Mouse (Mus musculus) hindbrain, embryonic 12.5 days (tissue): ENCODE measurements around the gene Pard6a. TPM values are rescaled to one million over a fixed set of nuclear protein-coding genes. Genes with fewer than 3 reads are reported as not detected.

ENCODE experiments used
- ATAC-seq: fragments of 200-750 bp; cut with Nextera tagmentation; 2 replicates; pipeline ENCODE4 v1.8.0; 2017; ENCODE audit warnings: moderate TSS enrichment; ENCODE audit not compliant: low FRiP score
- H3K27ac ChIP-seq: fragments of 300-500 bp; sonication (generic); 2 replicates; pipeline ENCODE4 v1.5.1; 2016; ENCODE audit warnings: mild to moderate bottlenecking
- H3K27me3 ChIP-seq: fragments of 300-500 bp; sonication (generic); 2 replicates; pipeline ENCODE4 v1.6.1; 2016; ENCODE audit warnings: mild to moderate bottlenecking
- H3K36me3 ChIP-seq: fragments of 300-500 bp; sonication (generic); 2 replicates; pipeline ENCODE4 v1.6.1; 2016; ENCODE audit warnings: mild to moderate bottlenecking
- H3K4me1 ChIP-seq: fragments of 300-500 bp; sonication (generic); 2 replicates; pipeline ENCODE4 v1.6.1; 2016
- H3K4me2 ChIP-seq: fragments of 300-500 bp; sonication (generic); replicated peaks from 2 replicates; pipeline ENCODE4 v1.6.1; 2016; ENCODE audit warnings: mild to moderate bottlenecking
- H3K4me3 ChIP-seq: fragments of 300-500 bp; sonication (generic); 2 replicates; pipeline ENCODE4 v1.5.1; 2016; ENCODE audit warnings: mild to moderate bottlenecking
- H3K9ac ChIP-seq: fragments of 300-500 bp; sonication (generic); 2 replicates; pipeline ENCODE4 v1.6.1; 2016; ENCODE audit warnings: mild to moderate bottlenecking, moderate library complexity
- H3K9me3 ChIP-seq: fragments of 300-500 bp; sonication (generic); replicated peaks from 2 replicates; pipeline ENCODE4 v1.6.1; 2016; ENCODE audit warnings: mild to moderate bottlenecking
- WGBS: fragments of 180-500 bp; shearing (Covaris S2); methylation state at CpG from one replicate; pipeline ENCODE4 v1.1.7; 2016; 5-methylcytosine and 5-hydroxymethylcytosine counted together
- polyA plus RNA-seq: library from polyadenylated mRNA; unstranded; fragments of >200 nt; fragmentation: Nextera tagmentation; extraction: Ambion mirVana; gene quantifications from 2 replicates; pipeline ENCODE4 v1.2.1, GENCODE M21; 2016

The Pard6a gene
- polyA plus RNA-seq, 1 experiment from 2014 or later = 29.7 TPM

DNA sequence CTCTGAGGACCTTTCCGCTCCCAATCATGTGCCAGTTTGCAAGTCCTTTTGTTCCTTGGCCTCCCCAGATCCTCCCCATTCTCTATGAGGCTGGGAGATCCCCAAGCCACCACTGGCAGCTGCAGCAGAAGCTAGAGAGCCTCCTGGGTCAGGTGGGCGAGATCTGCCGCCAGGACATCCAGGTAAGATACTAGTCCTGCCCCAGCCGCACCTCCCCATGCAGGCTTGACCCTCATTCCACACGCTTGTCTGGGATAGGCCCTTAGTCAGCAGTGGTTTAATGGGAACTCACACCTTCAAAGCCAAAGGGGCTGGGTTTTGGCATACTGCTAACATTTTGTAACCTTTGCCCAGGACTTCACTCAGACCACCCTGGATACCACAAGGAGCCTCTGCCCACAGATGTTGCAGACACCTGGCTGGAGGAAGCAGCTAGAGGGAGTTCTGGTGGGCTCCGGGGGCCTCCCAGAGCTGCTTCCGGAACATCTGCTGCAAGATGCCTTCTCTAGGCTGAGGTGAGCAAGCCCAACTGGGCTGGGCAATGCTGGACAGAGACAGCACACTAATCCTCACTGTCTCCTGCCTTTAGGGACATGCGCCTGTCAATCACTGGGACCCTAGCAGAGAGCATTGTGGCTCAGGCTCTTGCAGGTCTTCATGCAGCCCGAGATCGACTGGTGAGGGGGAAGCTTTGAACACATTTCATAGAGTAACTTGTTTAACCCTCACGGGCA, 8.3 kb upstream of the Pard6a start:
- Histone ChIP-seq H3K36me3 (peaks cover 21% of the 10 kb centered on the region), H3K4me3 (no peak overlapping the region), H3K27ac (no peak overlapping the region), H3K9me3 (no peaks in the 10 kb centered on the region), H3K9ac (no peak overlapping the region), H3K27me3 (no peaks in the 10 kb centered on the region), H3K4me1 (peaks cover 22% of the 10 kb centered on the region), H3K4me2 (no peak overlapping the region)
- 93% methylated on average over 11 of the region's 11 CpGs for WGBS
- ATAC-seq = no peak

GRCm38 (mm10) chr8:105693648-105694047, 7.3 kb upstream of the Pard6a start:
- H3K4me2 ChIP-seq = peak overlapping the region; percentile 90
- peak overlapping the region; percentile 77 for H3K9ac ChIP-seq
- H3K36me3 ChIP-seq = peaks cover 31% of the 10 kb centered on the region
- WGBS = 2% methylated on average over 30 of the region's 30 CpGs
- H3K4me3 ChIP-seq = peak overlapping the region; percentile 62
- H3K9me3 ChIP-seq = no peaks in the 10 kb centered on the region
- H3K27me3 ChIP-seq = no peaks in the 10 kb centered on the region
- peak overlapping the region; percentile 83 for H3K27ac ChIP-seq
- ATAC-seq = peak; percentile 56
- peaks cover 22% of the 10 kb centered on the region for H3K4me1 ChIP-seq

DNA sequence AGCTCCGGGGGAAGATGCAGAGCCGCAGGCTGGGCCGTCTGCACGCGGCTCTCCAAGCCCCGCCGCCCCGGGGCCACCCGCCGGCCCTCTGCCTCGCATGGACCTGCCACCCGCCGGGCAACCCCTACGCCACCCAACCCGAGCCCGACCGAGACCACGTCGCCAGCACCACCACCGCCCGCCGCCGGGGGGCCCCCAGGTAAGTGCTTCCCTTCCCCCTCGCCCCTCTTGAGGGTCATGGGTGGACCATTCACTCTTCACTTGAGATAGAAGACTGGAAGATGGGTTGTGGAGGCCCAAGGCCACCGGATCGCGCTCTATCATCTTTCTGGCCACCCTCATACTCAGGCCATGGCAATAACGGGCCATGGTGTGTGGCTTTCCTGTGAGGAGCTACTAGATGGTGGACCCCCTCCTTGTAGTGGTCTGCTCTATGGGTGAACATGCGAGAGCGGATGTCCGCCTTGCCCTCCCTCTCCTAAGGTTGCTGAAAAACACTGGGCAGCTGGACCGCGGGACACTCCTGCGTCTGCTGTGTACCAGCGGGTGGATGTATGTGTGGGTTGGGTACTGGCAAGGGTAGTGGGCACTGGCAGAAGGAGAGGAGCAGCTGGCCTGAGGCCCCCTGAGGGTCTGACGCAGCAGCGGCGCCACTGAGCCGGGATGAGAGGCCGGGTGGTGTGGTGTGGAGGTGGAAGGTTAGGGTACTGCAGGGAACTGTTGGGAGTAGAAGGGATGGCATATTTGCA, 6.7 kb upstream of the Pard6a start:
- Histone ChIP-seq H3K27ac (peak overlapping the region; percentile 83), H3K4me3 (peak overlapping the region; percentile 62), H3K4me2 (peak overlapping the region; percentile 90), H3K36me3 (peaks cover 34% of the 10 kb centered on the region), H3K9me3 (no peaks in the 10 kb centered on the region), H3K4me1 (peaks cover 22% of the 10 kb centered on the region), H3K27me3 (no peaks in the 10 kb centered on the region), H3K9ac (peak overlapping the region; percentile 77)
- ATAC-seq = peak; percentile 64
- 7% methylated on average over 38 of the region's 40 CpGs for WGBS

- WGBS = 79% methylated on average over 30 of the region's 30 CpGs
- Histone ChIP-seq H3K9ac (peak overlapping the region; percentile 77), H3K27ac (peak overlapping the region; percentile 83; the same call in 1 of the 2 replicates), H3K36me3 (peaks cover 40% of the 10 kb centered on the region), H3K27me3 (no peaks in the 10 kb centered on the region), H3K4me1 (peaks cover 31% of the 10 kb centered on the region), H3K4me3 (peak overlapping the region; percentile 62), H3K9me3 (no peaks in the 10 kb centered on the region), H3K4me2 (peak overlapping the region; percentile 90)
- no peak for ATAC-seq
Observed at GRCm38 (mm10) chr8:105695080-105695780, 5.7 kb upstream of the Pard6a start.

DNA sequence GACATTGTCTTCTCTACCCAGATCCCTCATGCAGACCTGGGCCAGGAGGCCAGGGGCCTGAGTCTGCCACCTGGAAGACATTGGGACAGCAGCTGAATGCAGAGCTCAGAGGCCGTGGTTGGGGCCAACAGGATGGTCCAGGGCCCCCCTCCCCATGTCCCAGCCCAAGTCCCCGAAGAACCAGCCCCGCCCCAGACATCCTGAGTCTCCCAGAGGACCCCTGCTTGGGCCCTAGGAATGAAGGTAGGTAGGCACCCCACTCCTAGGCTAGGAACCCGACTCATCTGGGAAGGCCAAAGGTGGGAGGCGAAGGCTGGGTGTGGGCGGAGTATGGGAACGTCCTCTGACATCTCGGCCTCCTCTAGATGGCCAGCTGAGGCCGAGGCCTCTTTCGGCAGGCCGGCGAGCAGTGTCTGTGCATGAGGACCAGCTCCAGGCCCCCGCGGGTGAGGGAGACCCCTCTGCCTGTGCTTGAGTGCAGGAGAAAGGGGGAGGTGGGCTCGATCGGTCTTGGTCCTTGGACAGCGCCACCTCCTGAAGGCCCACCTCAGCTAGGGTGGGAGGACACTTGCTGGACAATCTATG, 3.7 kb upstream of the Pard6a start:
- Histone ChIP-seq H3K9me3 (no peaks in the 10 kb centered on the region), H3K4me2 (no peak overlapping the region; the same call in 1 of the 2 replicates), H3K36me3 (peaks cover 40% of the 10 kb centered on the region), H3K27ac (no peak overlapping the region), H3K9ac (no peak overlapping the region), H3K4me3 (no peak overlapping the region), H3K4me1 (peaks cover 40% of the 10 kb centered on the region), H3K27me3 (no peaks in the 10 kb centered on the region)
- WGBS = 92% methylated on average over 17 of the region's 17 CpGs
- no peak for ATAC-seq

GRCm38 (mm10) chr8:105698734-105699133, 2.2 kb upstream of the Pard6a start:
- H3K27ac ChIP-seq = no peak overlapping the region
- no peaks in the 10 kb centered on the region for H3K9me3 ChIP-seq
- H3K4me1 ChIP-seq = peaks cover 41% of the 10 kb centered on the region
- no peak overlapping the region for H3K4me3 ChIP-seq
- no peaks in the 10 kb centered on the region for H3K27me3 ChIP-seq
- ATAC-seq = no peak
- H3K4me2 ChIP-seq = no peak overlapping the region
- H3K36me3 ChIP-seq = peaks cover 45% of the 10 kb centered on the region
- 94% methylated on average over 5 of the region's 5 CpGs for WGBS
- no peak overlapping the region for H3K9ac ChIP-seq

DNA sequence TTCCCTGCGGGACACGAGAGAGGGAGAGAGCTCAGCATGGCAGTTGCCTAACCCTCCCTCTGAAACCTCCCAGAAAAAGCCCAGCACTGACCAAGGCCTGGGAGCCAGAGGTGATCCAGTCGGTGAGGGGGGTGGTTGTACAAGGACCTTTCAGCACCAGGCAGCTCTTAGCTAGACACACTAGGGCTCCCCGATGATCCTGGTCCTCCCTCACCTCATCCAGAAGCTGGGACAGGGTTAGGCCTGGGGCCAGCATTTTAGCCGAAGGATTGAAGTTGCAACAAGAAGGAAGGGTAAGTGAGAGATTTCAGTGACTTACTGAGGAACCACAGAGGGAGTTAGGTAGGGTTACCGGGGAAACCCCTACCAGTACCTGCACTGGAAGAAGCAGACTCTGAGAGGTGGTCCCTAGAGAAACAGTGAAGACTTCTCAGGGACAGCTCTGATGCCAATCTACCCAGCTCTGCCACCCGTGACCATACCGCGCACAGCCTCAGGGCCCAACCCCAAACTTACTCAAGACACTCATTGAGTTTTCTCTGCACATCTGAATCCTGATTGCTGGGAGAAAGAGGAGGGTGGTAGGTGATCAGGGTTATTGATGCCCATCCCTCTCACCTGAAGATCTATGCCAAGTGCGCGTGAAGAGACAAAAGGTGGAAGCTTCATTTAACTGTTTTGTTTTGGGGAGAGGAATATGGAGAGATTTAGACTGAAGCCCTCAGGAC, 1.3 kb upstream of the Pard6a start:
- Histone ChIP-seq H3K9me3 (no peaks in the 10 kb centered on the region), H3K4me3 (peak overlapping the region; percentile 54), H3K27ac (no peak overlapping the region), H3K36me3 (peaks cover 53% of the 10 kb centered on the region), H3K27me3 (no peaks in the 10 kb centered on the region), H3K9ac (peak overlapping the region; percentile 73), H3K4me1 (peaks cover 32% of the 10 kb centered on the region), H3K4me2 (peak overlapping the region; percentile 90)
- 96% methylated on average over 11 of the region's 11 CpGs for WGBS
- no peak for ATAC-seq

- peak; percentile 64 for ATAC-seq
- peaks cover 23% of the 10 kb centered on the region for H3K4me1 ChIP-seq
- peak overlapping the region; percentile 90 for H3K4me2 ChIP-seq
- H3K27ac ChIP-seq = peak overlapping the region; percentile 92
- peak overlapping the region; percentile 73 for H3K9ac ChIP-seq
- no peaks in the 10 kb centered on the region for H3K27me3 ChIP-seq
- under 1% methylated on average over 21 of the region's 21 CpGs for WGBS
- peak overlapping the region; percentile 54 for H3K4me3 ChIP-seq
- no peaks in the 10 kb centered on the region for H3K9me3 ChIP-seq
- peaks cover 53% of the 10 kb centered on the region for H3K36me3 ChIP-seq
Observed at GRCm38 (mm10) chr8:105700566-105700965, 382 bp upstream of the Pard6a start.

DNA sequence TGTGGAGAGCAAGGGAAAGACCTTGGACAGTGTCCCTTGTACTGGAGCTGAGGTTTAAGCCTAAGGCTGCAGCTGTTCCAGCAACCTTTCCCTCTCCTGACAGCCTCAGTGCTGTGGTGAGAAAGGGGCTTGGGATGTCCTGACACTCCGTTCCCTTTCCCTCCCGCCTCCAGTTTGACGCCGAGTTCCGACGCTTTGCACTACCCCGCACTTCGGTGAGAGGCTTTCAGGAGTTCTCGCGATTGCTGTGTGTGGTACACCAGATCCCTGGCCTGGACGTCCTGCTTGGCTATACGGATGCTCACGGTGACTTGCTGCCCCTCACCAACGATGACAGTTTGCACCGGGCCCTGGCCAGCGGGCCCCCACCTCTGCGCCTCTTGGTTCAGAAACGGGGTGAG, 1.1 kb downstream of the Pard6a start:
- peaks cover 42% of the 10 kb centered on the region for H3K36me3 ChIP-seq
- WGBS = 42% methylated on average over 18 of the region's 18 CpGs

DNA sequence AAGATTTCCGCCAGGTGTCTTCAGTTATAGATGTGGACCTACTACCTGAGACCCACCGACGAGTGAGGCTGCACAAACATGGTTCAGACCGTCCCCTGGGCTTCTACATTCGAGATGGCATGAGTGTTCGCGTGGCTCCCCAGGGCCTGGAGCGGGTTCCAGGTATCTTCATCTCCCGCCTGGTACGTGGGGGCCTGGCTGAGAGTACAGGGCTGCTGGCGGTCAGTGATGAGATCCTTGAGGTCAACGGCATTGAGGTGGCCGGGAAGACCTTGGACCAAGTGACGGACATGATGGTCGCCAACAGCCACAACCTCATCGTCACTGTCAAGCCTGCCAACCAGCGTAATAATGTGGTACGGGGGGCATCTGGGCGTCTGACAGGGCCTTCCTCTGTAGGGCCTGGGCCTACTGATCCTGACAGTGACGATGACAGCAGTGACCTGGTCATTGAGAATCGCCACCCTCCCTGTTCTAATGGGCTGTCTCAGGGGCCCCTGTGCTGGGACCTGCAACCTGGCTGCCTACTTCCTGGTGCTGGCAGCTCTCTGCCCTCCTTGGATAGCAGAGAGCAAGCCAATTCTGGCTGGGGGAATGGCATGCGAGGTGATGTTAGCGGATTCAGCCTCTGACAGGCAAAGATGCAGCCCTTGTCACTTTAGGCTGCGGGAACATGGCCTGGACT, 1.9 kb downstream of the Pard6a start:
- Histone ChIP-seq H3K9ac (no peak overlapping the region), H3K36me3 (peaks cover 33% of the 10 kb centered on the region), H3K4me1 (peaks cover 40% of the 10 kb centered on the region), H3K4me3 (no peak overlapping the region), H3K27me3 (no peaks in the 10 kb centered on the region), H3K27ac (no peak overlapping the region), H3K4me2 (no peak overlapping the region), H3K9me3 (no peaks in the 10 kb centered on the region)
- 92% methylated on average over 24 of the region's 24 CpGs for WGBS
- no peak for ATAC-seq

More for the DNA sequence above, 1.1 kb downstream of the Pard6a start:
- Histone ChIP-seq H3K4me1 (peaks cover 31% of the 10 kb centered on the region), H3K9ac (peak overlapping the region; percentile 73), H3K9me3 (no peaks in the 10 kb centered on the region), H3K4me3 (peak overlapping the region; percentile 54), H3K4me2 (peak overlapping the region; percentile 90), H3K27me3 (no peaks in the 10 kb centered on the region), H3K27ac (peak overlapping the region; percentile 92)
- peak; percentile 21 for ATAC-seq

GRCm38 (mm10) chr8:105704146-105704812, 3.3 kb downstream of the Pard6a start:
- ATAC-seq = no peak
- Histone ChIP-seq H3K4me2 (no peak overlapping the region), H3K4me1 (peaks cover 43% of the 10 kb centered on the region), H3K9ac (no peak overlapping the region), H3K27me3 (no peaks in the 10 kb centered on the region), H3K36me3 (peaks cover 22% of the 10 kb centered on the region), H3K27ac (no peak overlapping the region), H3K4me3 (no peak overlapping the region), H3K9me3 (no peaks in the 10 kb centered on the region)
- 94% methylated on average over 34 of the region's 34 CpGs for WGBS
